Mouse (Mus musculus): Measurements from ENCODE around the gene Prkn.

DNA sequence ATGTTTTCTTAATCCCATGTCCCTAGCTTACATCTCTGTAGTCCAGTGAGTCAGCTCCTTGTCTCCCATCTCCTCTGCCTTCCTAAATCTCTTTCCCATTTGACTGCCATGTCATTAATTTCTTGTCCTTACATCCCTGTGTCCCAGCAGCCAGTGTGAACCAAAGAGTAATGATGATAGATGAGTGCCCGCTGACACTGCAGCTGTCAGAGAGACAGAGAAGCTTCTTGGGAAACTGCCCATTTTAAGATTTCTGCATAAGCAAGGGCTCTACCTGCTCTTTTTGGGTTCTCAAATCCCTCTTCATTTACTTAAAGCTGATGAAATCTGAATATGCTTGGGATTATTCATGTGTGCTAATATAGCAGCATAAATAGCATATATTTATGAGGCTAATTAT is 321.3 kb downstream of the Prkn start:
- TF ChIP-seq CTCF (IDR thresholded peaks at IDR 0.05; ENCODE audit: low read depth, low read length): no peak
- TF ChIP-seq POLR2AphosphoS5 (IDR thresholded peaks at IDR 0.05; ENCODE audit: insufficient replicate concordance, low read depth, low read length): no peak
- TF ChIP-seq GATA2 (IDR thresholded peaks at IDR 0.05; ENCODE audit: borderline replicate concordance, low read depth, low read length): no peak
- TF ChIP-seq TAL1 (conservative IDR thresholded peaks at IDR 0.05; ENCODE audit: low read depth, low read length): no peak
- no peak for TF ChIP-seq GATA1 (IDR thresholded peaks at IDR 0.05; ENCODE audit: borderline replicate concordance, low read length)

Measured in G1E (cell line).